Mouse (Mus musculus) B cell, adult 67 days (primary cell): ENCODE results near the gene Pdk2. TPM values are rescaled to one million over a fixed set of nuclear protein-coding genes. Genes with fewer than 3 reads are reported as not detected.

Experiments
- total RNA-seq, 2 experiments: library from RNA; stranded (reverse); gene quantifications; 4 replicates each; pipeline ENCODE4 v1.2.4; 2023

Gene Pdk2
- 10 to 100 TPM in 1 of 2 experiments, 1 to 10 TPM in 1; 9.6 to 14.8 TPM for total RNA-seq

DNA sequence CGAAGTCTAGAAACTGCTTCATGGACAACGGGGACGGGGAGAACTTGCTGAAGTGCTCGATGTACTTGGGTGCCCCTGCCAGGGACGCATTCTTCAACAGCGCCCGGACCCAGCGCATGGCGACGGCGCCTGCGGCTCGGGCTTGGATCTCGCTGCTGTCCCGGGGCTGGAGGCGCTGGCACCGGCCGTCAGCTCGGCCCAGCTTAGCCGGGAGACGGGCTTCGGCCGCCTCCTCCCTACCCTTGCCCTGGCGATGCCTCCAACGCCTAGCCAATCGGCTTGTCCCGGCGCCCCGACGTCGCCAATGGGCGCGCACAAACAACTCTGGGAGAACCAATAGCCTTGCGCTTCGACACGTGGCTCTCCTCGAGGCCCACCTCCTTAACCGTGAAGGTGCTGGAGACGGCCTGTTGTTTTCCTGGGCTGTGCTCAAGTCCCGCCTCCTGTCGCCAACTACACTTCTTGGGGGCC, at the start of gene Pdk2:
Gene Pdk2, minus strand, starts transcription at position 216 of the 471 bp plus-strand sequence.

DNA sequence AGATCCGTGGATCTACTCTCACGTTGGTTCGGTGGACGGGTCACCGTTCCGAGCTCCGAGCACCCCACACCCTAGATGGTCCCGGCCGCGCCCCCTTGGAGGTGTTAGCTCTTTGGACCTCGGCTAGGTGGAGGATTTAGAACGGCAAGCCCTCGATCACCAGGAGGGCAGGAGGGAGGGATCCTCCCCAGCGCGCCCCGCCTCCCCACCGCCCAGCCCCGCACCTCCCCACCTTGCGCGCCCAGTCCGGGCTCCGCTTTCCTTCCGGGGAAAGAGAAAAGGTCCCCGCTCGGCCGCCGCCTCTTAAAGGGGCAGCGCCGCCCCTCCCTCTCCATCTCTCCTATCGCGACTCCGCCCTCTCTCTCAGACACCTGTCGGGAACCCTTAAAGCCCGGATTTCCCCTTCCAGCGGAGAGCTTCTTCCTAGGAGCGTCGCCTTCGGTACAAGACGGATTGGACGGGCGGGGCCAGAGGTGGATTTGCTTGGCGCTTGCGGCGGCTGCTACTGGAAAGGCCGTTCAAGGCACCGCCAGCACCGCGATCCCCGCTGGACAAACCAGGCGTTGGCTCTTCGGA, 35.5 kb upstream of the Pdk2 start, which contains the start of gene Itga3:
Gene Itga3, minus strand, starts transcription at position 266 of the 576 bp plus-strand sequence.

DNA sequence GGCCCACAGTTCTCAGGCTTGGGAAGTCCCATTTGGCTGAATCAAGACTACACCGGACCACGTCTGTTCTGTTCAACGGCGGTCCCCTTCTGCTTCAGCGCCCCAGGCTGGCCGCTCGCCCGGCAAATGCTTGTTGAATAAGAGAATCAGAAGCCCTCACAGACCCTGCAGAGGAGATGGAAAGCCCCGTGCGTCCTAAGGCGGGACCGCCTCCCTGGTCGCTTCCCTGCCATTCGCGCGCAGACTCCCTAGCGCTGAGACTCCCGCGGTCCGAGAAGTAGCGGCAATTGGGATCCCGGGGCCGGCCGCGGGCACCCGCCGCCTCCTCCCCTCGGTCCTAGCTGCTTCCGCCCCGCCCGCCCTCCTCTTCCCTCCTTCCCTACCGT, 31.5 kb downstream of the Pdk2 start, which contains the start of gene Samd14:
Gene Samd14, plus strand, starts transcription at position 251 of the 386 bp plus-strand sequence.

DNA sequence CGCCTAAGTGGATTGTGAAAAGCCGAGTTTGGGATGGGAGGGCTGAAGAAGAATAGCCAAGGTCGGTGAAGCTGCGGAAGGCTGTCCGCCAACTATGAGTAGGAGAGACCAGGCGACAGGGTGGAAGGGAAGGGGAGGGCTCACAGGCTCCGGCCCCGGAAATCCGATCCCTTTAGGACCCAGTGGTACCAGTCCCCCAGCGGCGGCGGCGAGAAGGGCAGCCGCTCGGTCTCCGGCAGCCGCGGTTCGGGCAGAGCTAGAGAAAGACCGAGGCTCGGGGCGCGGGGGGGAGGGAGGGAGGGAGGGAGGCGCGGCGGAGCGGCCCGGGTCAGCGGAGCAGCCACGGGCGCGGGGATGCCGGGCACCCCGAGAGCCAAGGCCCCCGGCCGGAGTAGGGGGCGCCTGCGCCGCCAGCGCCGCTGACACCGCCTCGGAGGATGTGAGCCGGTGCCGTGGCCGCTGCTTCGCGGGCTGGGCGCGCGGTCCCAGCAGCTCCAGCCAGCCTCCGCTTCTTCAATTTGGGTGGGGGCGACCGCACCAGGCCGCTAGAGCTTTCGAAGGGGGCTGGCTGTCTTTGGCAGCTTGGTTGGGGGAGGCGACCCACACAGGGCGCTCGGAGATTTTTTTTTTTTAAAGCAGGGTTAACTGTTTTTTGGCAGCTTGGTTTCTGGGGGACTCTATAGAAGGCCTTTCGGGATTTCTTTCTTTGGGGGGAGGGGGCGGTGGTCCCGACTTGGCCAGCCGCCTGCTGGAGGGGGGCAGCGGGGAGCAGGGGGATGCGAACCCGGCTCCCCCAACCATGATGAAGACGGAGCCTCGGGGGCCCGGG, 50.2 kb downstream of the Pdk2 start, which contains the start of gene Ppp1r9b:
Gene Ppp1r9b, plus strand, starts transcription at position 287 of the 829 bp plus-strand sequence.

Other genes starting within 250 kb of the Pdk2 start
- gene Col1a1, start 105.1 kb downstream of the Pdk2 start, total RNA-seq: 1 to 10 TPM in 1 of 2 experiments, not detected in 1; 1.2 TPM
- gene Hils1, start 73.8 kb downstream of the Pdk2 start, total RNA-seq: not detected
- gene Sgca, start 65.0 kb downstream of the Pdk2 start, total RNA-seq: not detected
- gene Ppp1r9b, start 50.3 kb downstream of the Pdk2 start, total RNA-seq: 10 to 100 TPM; 74.6 to 78.9 TPM
- gene Samd14, start 31.5 kb downstream of the Pdk2 start, total RNA-seq: under 1 TPM; 0.32 to 0.44 TPM
- under 1 TPM; 0.41 to 0.86 TPM for gene Itga3, start 35.4 kb upstream of the Pdk2 start, total RNA-seq
- gene Dlx3, start 78.8 kb upstream of the Pdk2 start, total RNA-seq: not detected
- gene Dlx4, start 104.9 kb upstream of the Pdk2 start, total RNA-seq: not detected
- 1 to 10 TPM in 1 of 2 experiments, not detected in 1; 2.0 TPM for gene Tac4, start 220.2 kb upstream of the Pdk2 start, total RNA-seq